In genomic region chr7:73293337-73293736, GRCm38 (mm10) we compare ENCODE assay signal across 13 mouse cellular contexts.
DNase-seq lines count a peak whose midpoint lies in the region; ATAC-seq lines count a peak whose summit lies in the region.
"Had no signal": no experiment of that assay in that cellular context is flagged by ENCODE, and none has a peak within 500 bp of the region (broad histone marks: within the 10 kb centered on the region; RNA-seq: fewer than 3 reads in every experiment).

No protein-coding gene starts in this region.

- H3K4me1 ChIP-seq in forebrain, embryonic 13.5 days: no peaks in the 10 kb centered on the region
- H3K4me1 ChIP-seq: hindbrain, embryonic 12.5 days; midbrain, embryonic 12.5 days had no signal

- no peak overlapping the region for H3K9ac ChIP-seq in forebrain, embryonic 13.5 days
- H3K9ac ChIP-seq: hindbrain, embryonic 12.5 days; limb, embryonic 15.5 days; midbrain, embryonic 12.5 days had no signal

- no peaks in the 10 kb centered on the region for H3K27me3 ChIP-seq in forebrain, embryonic 13.5 days
- H3K27me3 ChIP-seq: hindbrain, embryonic 12.5 days; limb, embryonic 15.5 days; midbrain, embryonic 12.5 days had no signal

- WGBS in forebrain, embryonic 13.5 days: 71% methylated on average over 4 of the region's 4 CpGs

- H3K36me3 ChIP-seq in forebrain, embryonic 13.5 days (ENCODE audit: poor library complexity, severe bottlenecking): no peaks in the 10 kb centered on the region
- H3K36me3 ChIP-seq: hindbrain, embryonic 12.5 days; limb, embryonic 15.5 days; midbrain, embryonic 12.5 days had no signal

- peaks cover 3% of the 10 kb centered on the region; the same call in 1 of the 2 replicates for H3K9me3 ChIP-seq in forebrain, embryonic 13.5 days (replicated peaks)
- H3K9me3 ChIP-seq: hindbrain, embryonic 12.5 days; limb, embryonic 15.5 days; midbrain, embryonic 12.5 days had no signal

- no peak overlapping the region for H3K4me3 ChIP-seq in forebrain, embryonic 13.5 days
- H3K4me3 ChIP-seq: hindbrain, embryonic 12.5 days; limb, embryonic 15.5 days; midbrain, embryonic 12.5 days had no signal

- H3K27ac ChIP-seq in forebrain, embryonic 13.5 days: no peak overlapping the region
- H3K27ac ChIP-seq: hindbrain, embryonic 12.5 days; limb, embryonic 15.5 days; midbrain, embryonic 12.5 days had no signal

- ATAC-seq in forebrain, embryonic 13.5 days: no peak
- ATAC-seq: inflammation-experienced regulatory T-cells, adult 6 months had no signal

- DNase-seq in ovary, postnatal 10 days (ENCODE audit: low spot score): peak; percentile 10
- no peak for DNase-seq in ovary, adult 18-20 months (ENCODE audit: low spot score)
- peak; percentile 64 for DNase-seq in forelimb bud, embryonic 11.5 days (ENCODE audit: low read depth, low spot score)
- peak; percentile 26 to 29 for DNase-seq in gastrocnemius, postnatal 36 days
- DNase-seq in right cerebral cortex, postnatal 36 days (ENCODE audit: low spot score in 2 of 2): no peak
- DNase-seq in left cerebral cortex, adult 8-10 months (ENCODE audit: low spot score in 2 of 2): no peak
- DNase-seq: cerebellum, adult 9-10 months; kidney, adult 9 months had no signal

- H3K4me2 ChIP-seq in forebrain, embryonic 13.5 days: no peak overlapping the region
- H3K4me2 ChIP-seq: hindbrain, embryonic 12.5 days; limb, embryonic 15.5 days; midbrain, embryonic 12.5 days had no signal

- intact Hi-C loops in gastrocnemius, postnatal 36 days (cut with DNase I): no loop called here

Comparison
In these comparisons a context has a peak if more than half of its experiments do, and no peak if none do; other contexts are left out.
1. DNase-seq: peak in ovary, postnatal 10 days (single experiment), forelimb bud, embryonic 11.5 days (single experiment) and gastrocnemius, postnatal 36 days (2 of 2); none in ovary, adult 18-20 months (single experiment), right cerebral cortex, postnatal 36 days (0 of 2) and left cerebral cortex, adult 8-10 months (0 of 2).